Mouse (Mus musculus): ENCODE measurements at regions not wholly inside any gene's neighbourhood (a gene's known extent, or its start where the extent isn't known, plus 50 kb on each side); places are given as distances from the start of the nearest gene placed in this dataset.
A peak's percentile ranks its signal among the peaks of the same experiment; 100 is the strongest.

- DNase-seq: no peak
Observed at GRCm38 (mm10) chr5:129430330-129430729, 70.7 kb upstream of the Sfswap start.

DNA sequence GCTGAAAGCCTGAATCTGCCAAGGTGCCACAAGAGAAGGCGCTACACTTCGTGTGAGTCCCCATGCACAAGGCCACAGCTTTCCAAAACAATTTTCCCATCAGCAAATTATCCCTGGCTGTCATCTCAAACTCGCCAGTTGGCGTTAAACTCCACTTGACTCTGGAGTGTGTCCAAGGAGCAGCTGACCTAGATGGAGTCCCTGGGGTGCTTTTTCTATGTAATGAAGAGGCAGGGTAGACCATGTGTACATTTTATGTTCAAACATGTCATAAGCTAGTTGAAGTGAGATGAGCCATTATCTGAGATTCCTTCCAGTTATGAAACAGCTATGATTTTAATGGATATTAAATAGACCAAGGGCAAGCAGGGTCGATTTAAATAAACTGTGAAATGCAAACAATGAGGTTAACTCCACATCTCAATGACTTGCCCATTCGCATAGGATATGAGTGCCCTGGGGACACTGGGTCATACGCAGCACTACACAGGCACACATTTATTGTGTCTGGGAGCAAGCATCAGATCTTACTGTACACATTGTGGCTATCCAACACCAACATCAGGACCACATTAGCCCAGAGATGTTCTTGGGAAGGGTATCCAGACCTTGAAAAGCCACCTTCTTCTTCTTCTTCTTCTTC lies 51.0 kb upstream of the Sfswap start:
- peak; percentile 86 for DNase-seq

Data from cerebellum, adult 9-10 months (tissue).